Mouse (Mus musculus): ENCODE results near the gene Rasa3. TPM values are rescaled to one million over a fixed set of nuclear protein-coding genes. Genes with fewer than 3 reads are reported as not detected.
A peak's percentile ranks its signal among the peaks of the same experiment; 100 is the strongest.

Gene Rasa3
- polyA plus RNA-seq, 1 experiment from 2014 or later: 23.0 TPM

DNA sequence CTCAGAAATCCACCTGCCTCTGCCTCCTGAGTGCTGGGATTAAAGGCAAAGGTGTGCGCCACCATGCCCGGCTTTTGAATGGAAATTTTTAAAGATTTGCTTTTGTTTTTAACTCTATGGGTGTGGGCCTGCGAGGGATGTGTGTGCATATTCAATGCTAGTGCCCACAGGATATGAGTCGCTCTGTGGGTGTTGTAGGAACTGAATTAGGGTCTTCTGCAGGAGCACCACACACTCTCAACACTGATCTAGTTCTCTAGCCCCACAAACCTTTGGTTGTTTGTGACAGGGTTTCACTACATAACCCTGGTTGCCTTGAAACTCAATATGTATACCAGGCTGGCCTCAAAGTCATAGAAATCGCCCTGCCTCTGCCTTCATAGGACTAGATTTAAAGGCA, 11.9 kb upstream of the Rasa3 start:
- Histone ChIP-seq H3K4me1 (ENCODE audit: control insufficient read depth, insufficient read depth, low read length) (peaks cover 2% of the 10 kb centered on the region; the same call in 1 of the 2 replicates), H3K9ac (replicated peaks; ENCODE audit: low read depth, low read length) (no peak overlapping the region), H3K9me3 (ENCODE audit: control insufficient read depth, low read depth, low read length) (no peaks in the 10 kb centered on the region), H3K27me3 (ENCODE audit: control insufficient read depth, insufficient read depth, low read length) (no peaks in the 10 kb centered on the region), H3K4me3 (ENCODE audit: low read depth, low read length) (no peak overlapping the region), H3K27ac (ENCODE audit: low read length) (no peak overlapping the region), H3K4me2 (replicated peaks; ENCODE audit: low read depth, low read length) (no peak overlapping the region), H3K36me3 (ENCODE audit: control insufficient read depth, insufficient read depth, low read length) (no peaks in the 10 kb centered on the region)
- WGBS: 86% methylated on average over 5 of the region's 5 CpGs
- no peak for ATAC-seq (ENCODE audit: insufficient number of reproducible peaks, insufficient read depth, low FRiP score, low read depth)

DNA sequence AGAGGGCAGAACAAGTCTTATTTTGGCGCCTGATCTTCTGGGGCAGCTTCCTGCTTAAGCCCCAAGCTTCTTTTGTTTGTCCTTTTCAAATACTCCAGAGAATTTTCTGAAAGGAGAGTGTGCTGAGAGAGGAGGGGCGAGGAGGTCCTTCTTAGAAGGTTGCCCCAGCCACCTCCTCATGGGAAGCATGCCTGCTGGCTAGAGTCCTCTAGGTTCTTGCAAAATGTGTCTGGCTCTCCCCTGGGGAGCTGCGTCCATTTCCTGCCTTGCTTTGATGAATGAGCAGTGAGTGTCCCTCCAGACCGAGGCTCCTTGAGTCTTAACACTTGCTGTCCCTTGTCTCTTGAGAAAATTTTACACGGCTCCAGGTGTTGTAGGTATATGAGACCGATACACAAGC, 11.1 kb upstream of the Rasa3 start:
- H3K27ac ChIP-seq (ENCODE audit: low read length): no peak overlapping the region
- H3K4me2 ChIP-seq (replicated peaks; ENCODE audit: low read depth, low read length): no peak overlapping the region

DNA sequence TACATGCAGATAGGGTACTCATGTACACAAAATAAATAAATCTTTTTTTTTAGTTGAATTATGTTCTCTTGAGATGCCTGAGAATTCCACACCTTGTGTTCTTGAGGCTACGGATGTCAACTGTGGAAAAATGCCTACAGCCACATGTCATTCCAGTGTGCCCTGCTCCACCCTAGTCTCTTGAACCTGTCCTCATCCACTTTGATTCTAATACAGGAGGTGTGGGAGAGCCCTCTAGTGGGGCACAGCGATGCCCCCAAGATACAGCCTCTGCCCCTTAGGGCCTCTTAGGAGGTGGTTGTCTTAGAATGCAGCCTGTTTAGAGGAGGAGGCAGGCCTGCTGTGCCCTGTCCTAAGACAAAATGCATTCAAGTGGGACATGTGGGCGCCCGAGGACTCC, 10.5 kb upstream of the Rasa3 start:
- Histone ChIP-seq H3K27ac (ENCODE audit: low read length) (peak overlapping the region; percentile 39; the same call in 1 of the 2 replicates), H3K9me3 (ENCODE audit: control insufficient read depth, low read depth, low read length) (no peaks in the 10 kb centered on the region)
- ATAC-seq (ENCODE audit: insufficient number of reproducible peaks, insufficient read depth, low FRiP score, low read depth): no peak

More for the DNA sequence above, 11.1 kb upstream of the Rasa3 start:
- Histone ChIP-seq H3K9me3 (ENCODE audit: control insufficient read depth, low read depth, low read length) (no peaks in the 10 kb centered on the region), H3K4me1 (ENCODE audit: control insufficient read depth, insufficient read depth, low read length) (peaks cover 11% of the 10 kb centered on the region), H3K36me3 (ENCODE audit: control insufficient read depth, insufficient read depth, low read length) (no peaks in the 10 kb centered on the region), H3K9ac (replicated peaks; ENCODE audit: low read depth, low read length) (no peak overlapping the region), H3K27me3 (ENCODE audit: control insufficient read depth, insufficient read depth, low read length) (no peaks in the 10 kb centered on the region), H3K4me3 (ENCODE audit: low read depth, low read length) (no peak overlapping the region)
- no peak for ATAC-seq (ENCODE audit: insufficient number of reproducible peaks, insufficient read depth, low FRiP score, low read depth)
- 43% methylated on average over 6 of the region's 6 CpGs for WGBS

DNA sequence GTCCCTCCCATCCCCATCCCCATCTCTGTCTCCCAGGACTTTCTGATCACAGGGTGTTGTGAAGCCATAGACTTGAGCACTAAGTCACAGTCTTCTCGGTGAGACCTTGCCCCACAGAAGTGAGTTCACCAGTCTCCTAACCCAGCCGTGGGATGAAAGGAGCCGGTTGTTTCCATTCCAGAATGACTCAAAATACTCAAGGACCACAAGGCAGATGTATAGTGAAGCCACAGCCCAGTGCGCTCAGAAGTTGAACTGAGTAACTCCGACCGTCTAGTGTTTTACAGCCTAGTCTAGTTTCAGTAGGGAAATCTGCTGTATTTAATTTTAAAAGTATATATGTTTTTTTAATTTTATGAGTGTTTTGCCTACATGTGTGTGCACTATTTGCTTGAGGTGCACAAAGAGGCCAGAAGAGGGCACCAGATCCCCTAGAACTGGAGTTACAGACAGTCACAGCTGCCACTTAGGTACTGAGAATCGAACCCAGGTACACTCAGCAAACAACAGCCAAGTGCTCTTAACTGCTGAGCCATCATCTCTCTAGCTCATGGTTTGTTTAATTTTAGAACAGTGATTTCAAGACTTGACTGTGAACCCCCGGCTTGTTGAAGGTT, 9.8 kb upstream of the Rasa3 start:
- Histone ChIP-seq H3K4me2 (replicated peaks; ENCODE audit: low read depth, low read length) (no peak overlapping the region), H3K4me3 (ENCODE audit: low read depth, low read length) (no peak overlapping the region), H3K36me3 (ENCODE audit: control insufficient read depth, insufficient read depth, low read length) (no peaks in the 10 kb centered on the region), H3K27me3 (ENCODE audit: control insufficient read depth, insufficient read depth, low read length) (no peaks in the 10 kb centered on the region), H3K9ac (replicated peaks; ENCODE audit: low read depth, low read length) (no peak overlapping the region), H3K4me1 (ENCODE audit: control insufficient read depth, insufficient read depth, low read length) (peaks cover 13% of the 10 kb centered on the region), H3K27ac (ENCODE audit: low read length) (no peak overlapping the region), H3K9me3 (ENCODE audit: control insufficient read depth, low read depth, low read length) (no peaks in the 10 kb centered on the region)
- no peak for ATAC-seq (ENCODE audit: insufficient number of reproducible peaks, insufficient read depth, low FRiP score, low read depth)
- WGBS: 92% methylated on average over 8 of the region's 8 CpGs

More for the DNA sequence above, 10.5 kb upstream of the Rasa3 start:
- no peaks in the 10 kb centered on the region for H3K27me3 ChIP-seq (ENCODE audit: control insufficient read depth, insufficient read depth, low read length)
- 84% methylated on average over 4 of the region's 4 CpGs for WGBS
- H3K9ac ChIP-seq (replicated peaks; ENCODE audit: low read depth, low read length): no peak overlapping the region
- no peak overlapping the region for H3K4me2 ChIP-seq (replicated peaks; ENCODE audit: low read depth, low read length)
- no peaks in the 10 kb centered on the region for H3K36me3 ChIP-seq (ENCODE audit: control insufficient read depth, insufficient read depth, low read length)
- H3K4me1 ChIP-seq (ENCODE audit: control insufficient read depth, insufficient read depth, low read length): peaks cover 13% of the 10 kb centered on the region
- no peak overlapping the region for H3K4me3 ChIP-seq (ENCODE audit: low read depth, low read length)

DNA sequence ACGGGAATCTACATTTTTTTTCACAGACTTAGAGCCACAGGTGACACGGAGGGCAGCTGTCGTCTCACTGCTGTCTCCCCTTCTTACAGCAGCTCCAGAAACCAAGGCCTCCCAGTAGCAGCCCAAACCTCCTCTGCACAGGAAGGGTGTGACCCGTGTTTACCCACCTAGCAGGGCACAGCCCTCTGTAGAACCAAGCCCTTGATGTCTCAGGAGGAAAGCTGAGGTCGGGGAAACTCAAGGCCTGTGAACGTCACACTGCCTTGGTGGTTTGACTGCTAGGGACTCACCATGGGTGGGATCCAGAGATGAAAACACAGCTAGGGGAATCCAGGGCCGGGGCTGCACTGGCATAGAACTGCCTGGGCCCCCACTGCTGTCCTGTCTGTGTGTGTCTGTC, 9.0 kb upstream of the Rasa3 start:
- Histone ChIP-seq H3K9me3 (ENCODE audit: control insufficient read depth, low read depth, low read length) (no peaks in the 10 kb centered on the region), H3K27ac (ENCODE audit: low read length) (no peak overlapping the region), H3K4me2 (replicated peaks; ENCODE audit: low read depth, low read length) (no peak overlapping the region), H3K9ac (replicated peaks; ENCODE audit: low read depth, low read length) (no peak overlapping the region), H3K36me3 (ENCODE audit: control insufficient read depth, insufficient read depth, low read length) (no peaks in the 10 kb centered on the region), H3K4me3 (ENCODE audit: low read depth, low read length) (no peak overlapping the region), H3K27me3 (ENCODE audit: control insufficient read depth, insufficient read depth, low read length) (no peaks in the 10 kb centered on the region), H3K4me1 (ENCODE audit: control insufficient read depth, insufficient read depth, low read length) (peaks cover 13% of the 10 kb centered on the region)
- WGBS: 57% methylated on average over 7 of the region's 7 CpGs
- ATAC-seq (ENCODE audit: insufficient number of reproducible peaks, insufficient read depth, low FRiP score, low read depth): peak; percentile 69

DNA sequence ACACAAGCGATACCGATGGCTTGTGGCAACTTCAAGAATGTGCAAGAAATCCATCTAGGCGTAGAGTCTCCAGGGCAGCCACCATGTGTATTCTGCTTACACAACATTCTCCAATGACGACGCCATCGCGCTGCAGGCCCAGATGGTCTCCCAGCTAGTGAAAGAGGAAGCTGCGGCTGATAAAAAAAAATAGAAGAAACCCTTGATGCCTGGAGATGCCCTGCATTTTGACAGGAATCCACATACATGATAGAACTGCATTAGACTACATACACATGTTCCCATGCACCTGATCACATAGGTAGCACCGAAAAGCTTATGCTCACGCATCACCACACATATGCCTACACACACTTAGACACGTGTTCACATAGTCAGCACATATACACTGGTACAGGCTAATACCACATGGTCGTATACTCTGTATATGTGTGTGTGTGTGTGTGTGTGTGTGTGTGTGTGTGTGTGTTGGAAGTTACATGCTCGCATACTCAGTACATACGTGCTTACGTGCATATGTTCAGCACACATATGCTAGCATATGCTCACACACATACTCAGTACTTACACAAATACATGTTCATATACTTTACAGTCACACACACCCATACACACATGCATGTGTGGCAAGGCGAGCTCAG, 8.4 kb upstream of the Rasa3 start:
- Histone ChIP-seq H3K4me3 (ENCODE audit: low read depth, low read length) (no peak overlapping the region), H3K27ac (ENCODE audit: low read length) (no peak overlapping the region), H3K9me3 (ENCODE audit: control insufficient read depth, low read depth, low read length) (no peaks in the 10 kb centered on the region), H3K4me1 (ENCODE audit: control insufficient read depth, insufficient read depth, low read length) (peaks cover 13% of the 10 kb centered on the region), H3K27me3 (ENCODE audit: control insufficient read depth, insufficient read depth, low read length) (no peaks in the 10 kb centered on the region), H3K4me2 (replicated peaks; ENCODE audit: low read depth, low read length) (no peak overlapping the region), H3K9ac (replicated peaks; ENCODE audit: low read depth, low read length) (no peak overlapping the region), H3K36me3 (ENCODE audit: control insufficient read depth, insufficient read depth, low read length) (no peaks in the 10 kb centered on the region)
- ATAC-seq (ENCODE audit: insufficient number of reproducible peaks, insufficient read depth, low FRiP score, low read depth): no peak
- 89% methylated on average over 16 of the region's 16 CpGs for WGBS

DNA sequence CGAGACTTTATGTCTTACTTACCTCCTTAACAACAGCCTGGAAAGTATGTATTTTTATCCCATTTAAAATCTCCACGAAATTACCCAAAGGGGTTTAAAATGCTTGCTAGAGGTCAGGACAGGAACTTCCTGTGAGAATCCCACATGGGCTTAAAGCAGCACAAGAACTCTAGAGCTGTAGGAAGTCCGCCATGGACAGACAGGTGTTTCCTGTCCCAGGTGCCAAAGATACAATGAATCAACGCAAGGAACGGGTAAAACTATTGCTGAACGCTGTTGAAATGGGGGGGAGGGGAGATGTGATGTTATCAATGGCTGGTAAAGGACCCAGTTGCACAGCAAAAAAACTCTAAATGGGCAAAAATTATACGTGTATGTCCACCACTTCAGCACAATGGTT, 6.7 kb upstream of the Rasa3 start:
- Histone ChIP-seq H3K27ac (ENCODE audit: low read length) (no peak overlapping the region; the same call in 1 of the 2 replicates), H3K4me1 (ENCODE audit: control insufficient read depth, insufficient read depth, low read length) (peaks cover 13% of the 10 kb centered on the region), H3K9me3 (ENCODE audit: control insufficient read depth, low read depth, low read length) (no peaks in the 10 kb centered on the region), H3K4me3 (ENCODE audit: low read depth, low read length) (no peak overlapping the region), H3K4me2 (replicated peaks; ENCODE audit: low read depth, low read length) (no peak overlapping the region), H3K36me3 (ENCODE audit: control insufficient read depth, insufficient read depth, low read length) (no peaks in the 10 kb centered on the region), H3K27me3 (ENCODE audit: control insufficient read depth, insufficient read depth, low read length) (0 out of 2 replicates have a peak, but pooled peaks cover under 1% of the 10 kb centered on the region), H3K9ac (replicated peaks; ENCODE audit: low read depth, low read length) (no peak overlapping the region)
- no peak for ATAC-seq (ENCODE audit: insufficient number of reproducible peaks, insufficient read depth, low FRiP score, low read depth)
- 34% methylated on average over 7 of the region's 7 CpGs for WGBS

DNA sequence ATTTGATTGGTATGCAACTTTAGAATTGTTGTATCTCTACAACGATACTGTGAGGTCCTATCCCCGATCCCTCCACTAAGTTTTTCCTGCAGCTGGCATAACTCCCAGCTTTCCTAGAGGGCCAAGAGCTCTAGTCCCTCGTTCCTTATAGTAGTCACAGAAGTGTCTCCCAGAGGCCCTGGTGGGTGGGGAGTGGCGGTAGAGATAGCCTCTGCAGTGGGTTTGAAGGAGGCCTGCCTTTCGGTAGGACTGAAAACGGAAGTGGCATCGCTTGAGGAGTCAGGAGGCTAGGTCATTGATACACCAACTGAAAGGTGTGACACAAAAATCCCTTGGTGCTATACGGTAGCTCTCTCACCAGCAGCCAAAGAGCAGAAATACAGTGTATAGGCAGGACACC, 779 bp upstream of the Rasa3 start:
- Histone ChIP-seq H3K4me2 (replicated peaks; ENCODE audit: low read depth, low read length) (peak overlapping the region; percentile 51), H3K9me3 (ENCODE audit: control insufficient read depth, low read depth, low read length) (no peaks in the 10 kb centered on the region), H3K27ac (ENCODE audit: low read length) (no peak overlapping the region), H3K9ac (replicated peaks; ENCODE audit: low read depth, low read length) (no peak overlapping the region), H3K27me3 (ENCODE audit: control insufficient read depth, insufficient read depth, low read length) (0 out of 2 replicates have a peak, but pooled peaks cover 4% of the 10 kb centered on the region), H3K4me3 (ENCODE audit: low read depth, low read length) (peak overlapping the region; percentile 65), H3K4me1 (ENCODE audit: control insufficient read depth, insufficient read depth, low read length) (peaks cover 18% of the 10 kb centered on the region), H3K36me3 (ENCODE audit: control insufficient read depth, insufficient read depth, low read length) (no peaks in the 10 kb centered on the region)
- no peak for ATAC-seq (ENCODE audit: insufficient number of reproducible peaks, insufficient read depth, low FRiP score, low read depth)
- WGBS: 37% methylated on average over 8 of the region's 8 CpGs
